ENCODE assay signal across 8 mouse cellular contexts in genomic region chr6:13070147-13070425, GRCm38 (mm10). TPM values are rescaled to one million over a fixed set of nuclear protein-coding genes. Genes with fewer than 3 reads are reported as not detected.
A peak's percentile ranks its signal among the peaks of the same experiment; 100 is the strongest.
DNase-seq lines count a peak whose midpoint lies in the region; ATAC-seq and TF ChIP-seq lines count a peak whose summit lies in the region.

No protein-coding gene starts in this region.

- peak overlapping the region; percentile 94 for H3K9ac ChIP-seq in neural tube, embryonic 11.5 days (ENCODE audit: low read length)
- peak overlapping the region; percentile 96 for H3K9ac ChIP-seq in neural tube, embryonic 15.5 days (replicated peaks)

- TF ChIP-seq CTCF in embryonic fibroblast, embryonic 13.5 days (IDR thresholded peaks at IDR 0.05; ENCODE audit: borderline replicate concordance, insufficient read depth, low read length): no peak

- 0 out of 2 replicates have a peak, but pooled peaks cover 3% of the 10 kb centered on the region for H3K4me1 ChIP-seq in neural tube, embryonic 11.5 days (ENCODE audit: control insufficient read depth, insufficient read depth, low read length)
- peaks cover 3% of the 10 kb centered on the region; the same call in 1 of the 2 replicates for H3K4me1 ChIP-seq in embryonic fibroblast, embryonic 13.5 days (ENCODE audit: control insufficient read depth, insufficient read depth, low read length)
- H3K4me1 ChIP-seq in limb, embryonic 10.5 days: peaks cover 6% of the 10 kb centered on the region
- peaks cover 13% of the 10 kb centered on the region for H3K4me1 ChIP-seq in neural tube, embryonic 15.5 days

- no peak for ATAC-seq in neural tube, embryonic 11.5 days (ENCODE audit: insufficient read depth, low FRiP score, low TSS enrichment)
- ATAC-seq in neural tube, embryonic 15.5 days (ENCODE audit: low FRiP score): no peak; the same call in 1 of the 2 replicates

- 2% methylated on average over 11 of the region's 11 CpGs for WGBS in neural tube, embryonic 11.5 days
- under 1% methylated on average over 11 of the region's 11 CpGs for WGBS in limb, embryonic 10.5 days
- WGBS in neural tube, embryonic 15.5 days: 1% methylated on average over 11 of the region's 11 CpGs

- TF ChIP-seq POLR2A in embryonic fibroblast, embryonic 13.5 days (IDR thresholded peaks at IDR 0.05; ENCODE audit: low read depth, low read length): no peak

- 0 out of 2 replicates have a peak overlapping the region, but pooled peaks have one; percentile 5 for H3K27ac ChIP-seq in neural tube, embryonic 11.5 days (ENCODE audit: low read depth, low read length)
- no peak overlapping the region; the same call in 1 of the 2 replicates for H3K27ac ChIP-seq in embryonic fibroblast, embryonic 13.5 days (ENCODE audit: insufficient read depth, low read length)
- H3K27ac ChIP-seq in limb, embryonic 10.5 days: peak overlapping the region; percentile 95
- H3K27ac ChIP-seq in neural tube, embryonic 15.5 days (replicated peaks): peak overlapping the region; percentile 86

- DNase-seq in neural tube, embryonic 11.5 days (ENCODE audit: low spot score): no peak
- DNase-seq in neural tube, embryonic 10.5 days (ENCODE audit: extremely low spot score, low spot score): no peak
- DNase-seq in limb, embryonic 10.5 days (ENCODE audit: low spot score): no peak
- DNase-seq in layer of hippocampus, postnatal 10 days (ENCODE audit: low spot score in 2 of 2): no peak
- no peak for DNase-seq in cerebellum, adult 18-20 months
- DNase-seq in cerebellum, adult 11 months: no peak

- H3K9me3 ChIP-seq in neural tube, embryonic 11.5 days (ENCODE audit: control insufficient read depth, low read length): no peaks in the 10 kb centered on the region
- H3K9me3 ChIP-seq in limb, embryonic 10.5 days (replicated peaks): no peaks in the 10 kb centered on the region
- H3K9me3 ChIP-seq in neural tube, embryonic 15.5 days (replicated peaks): no peaks in the 10 kb centered on the region

- H3K4me3 ChIP-seq in neural tube, embryonic 11.5 days (ENCODE audit: low read depth, low read length): peak overlapping the region; percentile 66
- peak overlapping the region; percentile 81 for H3K4me3 ChIP-seq in embryonic fibroblast, embryonic 13.5 days (ENCODE audit: insufficient read depth, low read length)
- H3K4me3 ChIP-seq in limb, embryonic 10.5 days: peak overlapping the region; percentile 96
- H3K4me3 ChIP-seq in neural tube, embryonic 15.5 days (replicated peaks): peak overlapping the region; percentile 99

- no peaks in the 10 kb centered on the region; the same call in 1 of the 2 replicates for H3K36me3 ChIP-seq in neural tube, embryonic 11.5 days (ENCODE audit: control insufficient read depth, insufficient read depth, low read length)
- peaks cover 25% of the 10 kb centered on the region for H3K36me3 ChIP-seq in limb, embryonic 10.5 days
- H3K36me3 ChIP-seq in neural tube, embryonic 15.5 days: peaks cover 17% of the 10 kb centered on the region

- peak overlapping the region; percentile 51 for H3K4me2 ChIP-seq in neural tube, embryonic 11.5 days (ENCODE audit: low read depth)
- peak overlapping the region; percentile 69 for H3K4me2 ChIP-seq in neural tube, embryonic 15.5 days

- no peaks in the 10 kb centered on the region for H3K27me3 ChIP-seq in neural tube, embryonic 11.5 days (ENCODE audit: control insufficient read depth, insufficient read depth, low read length)
- H3K27me3 ChIP-seq in limb, embryonic 10.5 days (ENCODE audit: low read depth, poor library complexity, severe bottlenecking): no peaks in the 10 kb centered on the region
- H3K27me3 ChIP-seq in neural tube, embryonic 15.5 days (replicated peaks): no peaks in the 10 kb centered on the region

RNA-seq across cellular contexts. Expression of gene Tmem106b, which starts 0.5 kb away (rescaled TPM):
- 34.0 and 34.4 TPM in 2 replicates for polyA plus RNA-seq in neural tube, embryonic 11.5 days (2014; fragmentation: Nextera tagmentation; extraction: Ambion mirVana)
- polyA plus RNA-seq in embryonic fibroblast, embryonic 13.5 days (2011; ENCODE audit: insufficient read length, low read depth, missing spikeins): 103 and 106 TPM in 2 replicates
- polyA plus RNA-seq in limb, embryonic 10.5 days (2016; fragmentation: Nextera tagmentation; extraction: Ambion mirVana): 12.1 and 17.8 TPM in 2 replicates
- polyA plus RNA-seq in neural tube, embryonic 15.5 days (2015; fragmentation: Nextera tagmentation; extraction: Ambion mirVana): 34.4 and 34.6 TPM in 2 replicates
- 100 to 1,000 TPM; 126 to 148 TPM for total RNA-seq in layer of hippocampus, postnatal 10 days (2021)
